Mouse (Mus musculus) kidney, adult 2 months (tissue): ENCODE measurements around the gene Tubb2a.

Experiments
- CTCF ChIP-seq: fragments of 200-500 bp; conservative IDR thresholded peaks from 2 replicates; pipeline ENCODE4 v1.5.1; 2011; ENCODE audit warnings: low read depth, mild to moderate bottlenecking, control low read depth, low read length, moderate library complexity, mixed read lengths; ENCODE audit not compliant: insufficient read depth, insufficient read length
- POLR2A ChIP-seq: fragments of 200-500 bp; IDR thresholded peaks from one replicate; pipeline ENCODE4 v1.6.1; 2011; ENCODE audit warnings: low read depth, low read length, control low read depth

DNA sequence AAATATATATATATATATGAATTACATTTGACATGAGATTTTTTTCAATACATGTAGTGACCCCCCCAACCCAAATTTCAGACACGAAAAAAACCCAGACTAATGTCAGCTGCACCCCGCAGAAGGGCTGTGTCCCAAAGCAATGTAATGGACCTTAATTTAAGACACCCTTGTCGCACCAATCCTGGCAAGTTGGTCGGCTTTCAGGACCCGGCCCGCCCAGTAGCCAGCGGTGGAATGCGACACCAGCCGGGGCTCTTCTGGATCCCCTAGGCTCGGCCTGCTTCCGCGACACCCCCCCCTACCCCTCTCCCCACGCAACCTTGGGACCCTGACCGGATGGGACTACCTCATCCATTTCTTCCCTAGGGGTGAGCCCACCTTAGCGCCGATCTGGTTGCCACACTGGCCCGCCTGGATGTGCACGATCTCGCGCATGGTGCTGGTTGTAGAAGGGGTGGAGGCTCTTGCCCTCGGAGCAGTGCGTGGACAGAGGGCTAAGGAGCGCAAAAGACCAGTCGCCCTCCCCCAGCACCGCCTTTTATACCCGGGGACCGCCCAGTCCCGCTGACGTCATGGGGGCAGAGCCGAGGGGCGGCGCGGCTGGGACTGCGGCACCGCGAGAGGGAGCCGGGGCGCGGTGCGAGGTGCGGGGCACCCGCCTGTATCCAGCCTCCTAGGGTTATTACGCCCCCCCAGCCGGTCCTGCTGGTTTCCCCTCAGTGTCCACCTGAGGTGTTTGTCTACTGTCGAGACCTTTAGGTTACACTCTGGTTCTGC lies at the start of gene Tubb2a:
- TF ChIP-seq CTCF (peak; percentile 36; the same call in 1 of the 2 replicates), POLR2A (peak; percentile 98)
